Mouse (Mus musculus) heart, postnatal 0 days (tissue): ENCODE measurements around the gene St3gal4. TPM values are rescaled to one million over a fixed set of nuclear protein-coding genes. Genes with fewer than 3 reads are reported as not detected.
A peak's percentile ranks its signal among the peaks of the same experiment; 100 is the strongest.

Experiments
- ATAC-seq: fragments of 200-750 bp; cut with Nextera tagmentation; 2 replicates; pipeline ENCODE4 v1.8.0; 2017; ENCODE audit warnings: low read depth, moderate number of reproducible peaks, moderate library complexity; ENCODE audit not compliant: insufficient read depth
- DNase-seq: peaks from one replicate; pipeline ENCODE4 v3.0.0-alpha.2; 2016; ENCODE audit warnings: low spot score
- H3K27ac ChIP-seq: fragments of 300-500 bp; sonication (generic); 2 replicates; pipeline ENCODE4 v1.5.1; 2014; ENCODE audit warnings: low read depth, mild to moderate bottlenecking
- H3K27me3 ChIP-seq: fragments of 300-500 bp; sonication (generic); 2 replicates; pipeline ENCODE4 v1.6.1; 2014; ENCODE audit warnings: low read length, mixed read lengths; ENCODE audit not compliant: control insufficient read depth, insufficient read depth
- H3K36me3 ChIP-seq: fragments of 300-500 bp; sonication (generic); replicated peaks from 2 replicates; pipeline ENCODE4 v1.6.1; 2014; ENCODE audit warnings: low read length, mixed read lengths; ENCODE audit not compliant: control insufficient read depth, insufficient read depth
- H3K4me1 ChIP-seq: fragments of 300-500 bp; sonication (generic); 2 replicates; pipeline ENCODE4 v1.6.1; 2014; ENCODE audit warnings: antibody characterized with exemption; ENCODE audit not compliant: control insufficient read depth, insufficient read depth
- H3K4me2 ChIP-seq: fragments of 300-500 bp; sonication (generic); 2 replicates; pipeline ENCODE4 v1.6.1; 2014; ENCODE audit warnings: low read depth, mild to moderate bottlenecking, low read length, moderate library complexity
- H3K4me3 ChIP-seq: fragments of 300-500 bp; sonication (generic); 2 replicates; pipeline ENCODE4 v1.5.1; 2014; ENCODE audit warnings: low read depth, low read length
- H3K9ac ChIP-seq: fragments of 300-500 bp; sonication (generic); replicated peaks from 2 replicates; pipeline ENCODE4 v1.6.1; 2014; ENCODE audit warnings: low read depth, low read length, mixed read lengths
- H3K9me3 ChIP-seq: fragments of 300-500 bp; sonication (generic); replicated peaks from 2 replicates; pipeline ENCODE4 v1.6.1; 2016; ENCODE audit warnings: low read length; ENCODE audit not compliant: control insufficient read depth
- CTCF ChIP-seq: IDR thresholded peaks from 2 replicates; pipeline ENCODE4 v1.5.1; 2016; ENCODE audit warnings: antibody characterized with exemption, control low read depth, low read depth
- EP300 ChIP-seq: IDR thresholded peaks from 2 replicates; pipeline ENCODE4 v1.6.1; 2016; ENCODE audit warnings: antibody characterized with exemption, low read depth
- WGBS: fragments of 180-500 bp; shearing (Covaris S2); extraction: QIAGEN DNeasy Blood & Tissue Kit; methylation state at CpG from one replicate; pipeline ENCODE4 v1.1.7; 2014; 5-methylcytosine and 5-hydroxymethylcytosine counted together
- polyA plus RNA-seq: library from polyadenylated mRNA; unstranded; fragments of >200 nt; fragmentation: Nextera tagmentation; extraction: Ambion mirVana; gene quantifications from 2 replicates; pipeline ENCODE4 v1.2.1, GENCODE M21; 2015
- total RNA-seq: library from RNA; depleted of rRNA; stranded (reverse); fragments of >200 nt; gene quantifications from 2 replicates; pipeline ENCODE4 v1.2.3, GENCODE M21; 2014; ENCODE audit warnings: low replicate concordance; rRNA removed

St3gal4 gene
- total RNA-seq = 37.2 and 37.6 TPM in 2 replicates
- 24.8 and 25.2 TPM in 2 replicates for polyA plus RNA-seq

GRCm38 (mm10) chr9:35119168-35119567 lies at the start of gene St3gal4:
TSS of gene St3gal4 (minus strand) at chr9:35119268.
- H3K27me3 ChIP-seq = no peaks in the 10 kb centered on the region
- no peak within 1 kb of the TSS for H3K9ac ChIP-seq
- H3K4me2 ChIP-seq = peak within 1 kb of the TSS; percentile 80; the same call in 1 of the 2 replicates
- WGBS = 73% methylated on average over 6 of the region's 6 CpGs
- H3K27ac ChIP-seq = peak within 1 kb of the TSS; percentile 91
- H3K36me3 ChIP-seq = 0 out of 2 replicates have a peak, but pooled peaks cover 4% of the 10 kb centered on the region
- H3K4me3 ChIP-seq = no peak within 1 kb of the TSS
- no peak for TF ChIP-seq EP300
- no peak for TF ChIP-seq CTCF
- no peak for DNase-seq
- no peak for ATAC-seq
- H3K4me1 ChIP-seq = peaks cover 36% of the 10 kb centered on the region
- H3K9me3 ChIP-seq = no peaks in the 10 kb centered on the region

GRCm38 (mm10) chr9:35166798-35167635 lies 47.9 kb upstream of the St3gal4 start:
- H3K4me3 ChIP-seq = no peak overlapping the region
- H3K4me2 ChIP-seq = no peak overlapping the region
- ATAC-seq (peak; percentile 8; the same call in 1 of the 2 replicates), DNase-seq (no peak)
- H3K9ac ChIP-seq = no peak overlapping the region
- 67% methylated on average over 9 of the region's 9 CpGs for WGBS
- no peak overlapping the region for H3K27ac ChIP-seq
- H3K4me1 ChIP-seq = no peaks in the 10 kb centered on the region
- H3K9me3 ChIP-seq = no peaks in the 10 kb centered on the region
- H3K36me3 ChIP-seq = 0 out of 2 replicates have a peak, but pooled peaks cover 15% of the 10 kb centered on the region
- H3K27me3 ChIP-seq = no peaks in the 10 kb centered on the region
- TF ChIP-seq CTCF (no peak), EP300 (no peak)

GRCm38 (mm10) chr9:35166144-35166797 lies 47.2 kb upstream of the St3gal4 start:
- H3K36me3 ChIP-seq = 0 out of 2 replicates have a peak, but pooled peaks cover 15% of the 10 kb centered on the region
- 24% methylated on average over 3 of the region's 3 CpGs for WGBS
- TF ChIP-seq EP300 = no peak
- TF ChIP-seq CTCF = peak; percentile 67
- no peaks in the 10 kb centered on the region for H3K9me3 ChIP-seq
- no peaks in the 10 kb centered on the region for H3K4me1 ChIP-seq
- H3K27ac ChIP-seq = no peak overlapping the region
- ATAC-seq (peak; percentile 50; the same call in 1 of the 2 replicates), DNase-seq (peak; percentile 67)
- H3K9ac ChIP-seq = no peak overlapping the region
- H3K27me3 ChIP-seq = no peaks in the 10 kb centered on the region
- no peak overlapping the region for H3K4me2 ChIP-seq
- no peak overlapping the region for H3K4me3 ChIP-seq

DNA sequence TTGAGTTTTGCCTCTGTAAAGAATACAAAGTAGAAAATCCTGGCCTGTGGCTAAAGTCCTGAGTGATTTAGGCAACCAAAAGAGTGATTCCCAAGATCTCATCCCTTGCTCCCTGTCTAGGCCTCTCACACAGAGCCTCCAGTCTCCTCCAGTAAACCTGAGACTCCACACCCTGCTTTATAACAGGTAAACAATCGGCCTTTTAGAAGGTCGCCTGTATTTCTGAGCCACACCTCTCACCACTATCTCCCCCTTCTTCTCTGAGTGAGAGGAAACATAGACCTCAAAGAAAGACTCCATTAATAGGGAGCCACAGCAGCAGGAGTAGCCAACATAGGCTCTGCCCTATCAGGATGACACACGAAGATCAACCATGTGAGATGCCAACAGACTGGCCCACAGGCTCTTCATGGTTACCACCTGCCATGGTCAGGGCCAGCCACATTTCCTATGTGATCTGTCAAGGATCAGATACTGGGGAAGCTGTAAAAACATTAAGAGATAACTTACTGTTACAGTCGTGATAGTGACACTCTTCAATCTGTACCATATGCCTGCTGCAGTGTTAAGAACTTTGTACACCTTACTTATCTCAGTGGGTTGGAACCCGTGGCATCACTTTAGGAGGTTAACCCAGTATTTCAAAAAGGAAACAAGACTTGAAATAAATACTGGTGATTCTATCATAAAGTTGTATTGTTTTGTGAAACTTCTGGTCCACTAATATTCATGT lies 45.2 kb upstream of the St3gal4 start:
- no peak for ATAC-seq
- TF ChIP-seq CTCF (no peak), EP300 (no peak)
- no peak overlapping the region for H3K27ac ChIP-seq
- H3K9me3 ChIP-seq = no peaks in the 10 kb centered on the region
- H3K4me3 ChIP-seq = no peak overlapping the region
- no peak for DNase-seq
- H3K27me3 ChIP-seq = no peaks in the 10 kb centered on the region
- no peak overlapping the region for H3K9ac ChIP-seq
- 0 out of 2 replicates have a peak, but pooled peaks cover 4% of the 10 kb centered on the region for H3K36me3 ChIP-seq
- 67% methylated on average over 5 of the region's 5 CpGs for WGBS
- H3K4me2 ChIP-seq = no peak overlapping the region
- no peaks in the 10 kb centered on the region for H3K4me1 ChIP-seq
